Mouse (Mus musculus): ENCODE measurements around the gene Mlec. TPM values are rescaled to one million over a fixed set of nuclear protein-coding genes. Genes with fewer than 3 reads are reported as not detected.

Mlec gene
- polyA plus RNA-seq, 1 experiment from 2014 or later, result 43.6 TPM

GRCm38 (mm10) chr5:115120978-115121377 is 37.0 kb downstream of the Mlec start:
- ATAC-seq (replicated peaks; ENCODE audit: low FRiP score, low read depth) (no peak), DNase-seq (ENCODE audit: low spot score) (no peak)
- Histone ChIP-seq H3K4me3 (replicated peaks; ENCODE audit: low read depth, low read length) (no peak overlapping the region), H3K36me3 (ENCODE audit: insufficient read depth, low read length) (peaks cover 19% of the 10 kb centered on the region; the same call in 1 of the 2 replicates), H3K4me1 (replicated peaks; ENCODE audit: insufficient read depth, low read length) (0 out of 2 replicates have a peak, but pooled peaks cover 4% of the 10 kb centered on the region), H3K4me2 (ENCODE audit: low read length) (no peak overlapping the region), H3K27ac (no peak overlapping the region), H3K9ac (ENCODE audit: low read depth, low read length) (no peak overlapping the region), H3K27me3 (ENCODE audit: insufficient read depth, low read length) (no peaks in the 10 kb centered on the region), H3K9me3 (replicated peaks; ENCODE audit: low read length) (no peaks in the 10 kb centered on the region)
- WGBS, result 66% methylated on average over 5 of the region's 5 CpGs
- no peak for TF ChIP-seq CTCF (IDR thresholded peaks at IDR 0.05; ENCODE audit: low read depth)

- peak within 1 kb of the TSS; percentile 85 for H3K9ac ChIP-seq (ENCODE audit: low read depth, low read length)
- peak within 1 kb of the TSS; percentile 85 for H3K4me2 ChIP-seq (ENCODE audit: low read length)
- no peaks in the 10 kb centered on the region for H3K9me3 ChIP-seq (replicated peaks; ENCODE audit: low read length)
- 2% methylated on average over 39 of the region's 39 CpGs for WGBS
- DNase-seq (ENCODE audit: low spot score), result peak; percentile 86
- H3K36me3 ChIP-seq (ENCODE audit: insufficient read depth, low read length), result peaks cover 8% of the 10 kb centered on the region; the same call in 1 of the 2 replicates
- H3K27me3 ChIP-seq (ENCODE audit: insufficient read depth, low read length), result no peaks in the 10 kb centered on the region
- H3K4me1 ChIP-seq (replicated peaks; ENCODE audit: insufficient read depth, low read length), result no peaks in the 10 kb centered on the region
- H3K4me3 ChIP-seq (replicated peaks; ENCODE audit: low read depth, low read length), result peak within 1 kb of the TSS; percentile 59
- TF ChIP-seq CTCF (IDR thresholded peaks at IDR 0.05; ENCODE audit: low read depth), result no peak
- ATAC-seq (replicated peaks; ENCODE audit: low FRiP score, low read depth), result peak; percentile 84
- H3K27ac ChIP-seq, result peak within 1 kb of the TSS; percentile 66
These were observed 38.9 kb downstream of the Mlec start, which contains the start of gene Acads for GRCm38 (mm10) chr5:115118961-115119570. Gene Acads, minus strand, starts transcription at chr5:115119346.

GRCm38 (mm10) chr5:115117467-115117866 is 40.5 kb downstream of the Mlec start:
- WGBS, result 93% methylated on average over 13 of the region's 13 CpGs
- no peaks in the 10 kb centered on the region for H3K4me1 ChIP-seq (replicated peaks; ENCODE audit: insufficient read depth, low read length)
- no peaks in the 10 kb centered on the region for H3K9me3 ChIP-seq (replicated peaks; ENCODE audit: low read length)
- H3K9ac ChIP-seq (ENCODE audit: low read depth, low read length), result no peak overlapping the region
- H3K36me3 ChIP-seq (ENCODE audit: insufficient read depth, low read length), result peaks cover 7% of the 10 kb centered on the region; the same call in 1 of the 2 replicates
- no peak overlapping the region for H3K4me3 ChIP-seq (replicated peaks; ENCODE audit: low read depth, low read length)
- no peak overlapping the region for H3K27ac ChIP-seq
- DNase-seq (ENCODE audit: low spot score), result no peak
- no peak overlapping the region for H3K4me2 ChIP-seq (ENCODE audit: low read length)
- no peak for TF ChIP-seq CTCF (IDR thresholded peaks at IDR 0.05; ENCODE audit: low read depth)
- no peak for ATAC-seq (replicated peaks; ENCODE audit: low FRiP score, low read depth)
- no peaks in the 10 kb centered on the region for H3K27me3 ChIP-seq (ENCODE audit: insufficient read depth, low read length)

GRCm38 (mm10) chr5:115116426-115116825 is 41.6 kb downstream of the Mlec start:
- Histone ChIP-seq H3K4me2 (ENCODE audit: low read length) (no peak overlapping the region), H3K4me1 (replicated peaks; ENCODE audit: insufficient read depth, low read length) (no peaks in the 10 kb centered on the region), H3K4me3 (replicated peaks; ENCODE audit: low read depth, low read length) (no peak overlapping the region), H3K9me3 (replicated peaks; ENCODE audit: low read length) (no peaks in the 10 kb centered on the region), H3K27me3 (ENCODE audit: insufficient read depth, low read length) (no peaks in the 10 kb centered on the region), H3K27ac (no peak overlapping the region), H3K9ac (ENCODE audit: low read depth, low read length) (no peak overlapping the region), H3K36me3 (ENCODE audit: insufficient read depth, low read length) (peaks cover 9% of the 10 kb centered on the region; the same call in 1 of the 2 replicates)
- no peak for ATAC-seq (replicated peaks; ENCODE audit: low FRiP score, low read depth)
- no peak for DNase-seq (ENCODE audit: low spot score)
- WGBS, result 85% methylated on average over 3 of the region's 3 CpGs
- no peak for TF ChIP-seq CTCF (IDR thresholded peaks at IDR 0.05; ENCODE audit: low read depth)

- Histone ChIP-seq H3K27ac (no peak overlapping the region), H3K9ac (ENCODE audit: low read depth, low read length) (no peak overlapping the region), H3K4me1 (replicated peaks; ENCODE audit: insufficient read depth, low read length) (no peaks in the 10 kb centered on the region), H3K9me3 (replicated peaks; ENCODE audit: low read length) (no peaks in the 10 kb centered on the region), H3K27me3 (ENCODE audit: insufficient read depth, low read length) (no peaks in the 10 kb centered on the region), H3K4me2 (ENCODE audit: low read length) (no peak overlapping the region), H3K4me3 (replicated peaks; ENCODE audit: low read depth, low read length) (no peak overlapping the region), H3K36me3 (ENCODE audit: insufficient read depth, low read length) (peaks cover 9% of the 10 kb centered on the region; the same call in 1 of the 2 replicates)
- 93% methylated on average over 8 of the region's 8 CpGs for WGBS
- no peak for TF ChIP-seq CTCF (IDR thresholded peaks at IDR 0.05; ENCODE audit: low read depth)
- DNase-seq (ENCODE audit: low spot score), result no peak
- ATAC-seq (replicated peaks; ENCODE audit: low FRiP score, low read depth), result no peak
These were observed 43.5 kb downstream of the Mlec start for GRCm38 (mm10) chr5:115114501-115114900.

GRCm38 (mm10) chr5:115113244-115113643 is 44.7 kb downstream of the Mlec start:
- ATAC-seq (replicated peaks; ENCODE audit: low FRiP score, low read depth) (no peak), DNase-seq (ENCODE audit: low spot score) (no peak)
- H3K4me3 ChIP-seq (replicated peaks; ENCODE audit: low read depth, low read length), result no peak overlapping the region
- H3K27me3 ChIP-seq (ENCODE audit: insufficient read depth, low read length), result no peaks in the 10 kb centered on the region
- no peaks in the 10 kb centered on the region for H3K4me1 ChIP-seq (replicated peaks; ENCODE audit: insufficient read depth, low read length)
- H3K9ac ChIP-seq (ENCODE audit: low read depth, low read length), result no peak overlapping the region
- 80% methylated on average over 12 of the region's 12 CpGs for WGBS
- H3K36me3 ChIP-seq (ENCODE audit: insufficient read depth, low read length), result peaks cover 9% of the 10 kb centered on the region; the same call in 1 of the 2 replicates
- H3K9me3 ChIP-seq (replicated peaks; ENCODE audit: low read length), result no peaks in the 10 kb centered on the region
- H3K4me2 ChIP-seq (ENCODE audit: low read length), result no peak overlapping the region
- H3K27ac ChIP-seq, result no peak overlapping the region
- peak; percentile 13; the same call in 1 of the 2 replicates for TF ChIP-seq CTCF (IDR thresholded peaks at IDR 0.05; ENCODE audit: low read depth)
